Mouse (Mus musculus) embryonic facial prominence, embryonic 12.5 days (tissue): ENCODE measurements at regions not wholly inside any gene's neighbourhood (a gene's known extent, or its start where the extent isn't known, plus 50 kb on each side); places are given as distances from the start of the nearest gene placed in this dataset.

Source experiments
- ATAC-seq: fragments of 200-750 bp; cut with Nextera tagmentation; 2 replicates; pipeline ENCODE4 v1.8.0; 2017; ENCODE audit not compliant: insufficient number of reproducible peaks, insufficient read depth, low FRiP score, low TSS enrichment
- H3K27ac ChIP-seq: fragments of 300-500 bp; sonication (generic); 2 replicates; pipeline ENCODE4 v1.5.1; 2016; ENCODE audit warnings: mild to moderate bottlenecking
- H3K27me3 ChIP-seq: fragments of 300-500 bp; sonication (generic); 2 replicates; pipeline ENCODE4 v1.6.1; 2016; ENCODE audit warnings: mild to moderate bottlenecking, moderate library complexity
- H3K36me3 ChIP-seq: fragments of 300-500 bp; sonication (generic); 2 replicates; pipeline ENCODE4 v1.6.1; 2016; ENCODE audit warnings: mild to moderate bottlenecking
- H3K4me1 ChIP-seq: fragments of 300-500 bp; sonication (generic); 2 replicates; pipeline ENCODE4 v1.6.1; 2016
- H3K4me2 ChIP-seq: fragments of 300-500 bp; sonication (generic); replicated peaks from 2 replicates; pipeline ENCODE4 v1.6.1; 2016; ENCODE audit warnings: mild to moderate bottlenecking, moderate library complexity
- H3K4me3 ChIP-seq: fragments of 300-500 bp; sonication (generic); 2 replicates; pipeline ENCODE4 v1.5.1; 2016; ENCODE audit warnings: mild to moderate bottlenecking
- H3K9ac ChIP-seq: fragments of 300-500 bp; sonication (generic); 2 replicates; pipeline ENCODE4 v1.6.1; 2016; ENCODE audit warnings: mild to moderate bottlenecking, moderate library complexity
- H3K9me3 ChIP-seq: fragments of 300-500 bp; sonication (generic); 2 replicates; pipeline ENCODE4 v1.6.1; 2016; ENCODE audit warnings: mild to moderate bottlenecking, moderate library complexity
- WGBS: fragments of 180-500 bp; shearing (Covaris S2); methylation state at CpG from one replicate; pipeline ENCODE4 v1.1.7; 2016; 5-methylcytosine and 5-hydroxymethylcytosine counted together

DNA sequence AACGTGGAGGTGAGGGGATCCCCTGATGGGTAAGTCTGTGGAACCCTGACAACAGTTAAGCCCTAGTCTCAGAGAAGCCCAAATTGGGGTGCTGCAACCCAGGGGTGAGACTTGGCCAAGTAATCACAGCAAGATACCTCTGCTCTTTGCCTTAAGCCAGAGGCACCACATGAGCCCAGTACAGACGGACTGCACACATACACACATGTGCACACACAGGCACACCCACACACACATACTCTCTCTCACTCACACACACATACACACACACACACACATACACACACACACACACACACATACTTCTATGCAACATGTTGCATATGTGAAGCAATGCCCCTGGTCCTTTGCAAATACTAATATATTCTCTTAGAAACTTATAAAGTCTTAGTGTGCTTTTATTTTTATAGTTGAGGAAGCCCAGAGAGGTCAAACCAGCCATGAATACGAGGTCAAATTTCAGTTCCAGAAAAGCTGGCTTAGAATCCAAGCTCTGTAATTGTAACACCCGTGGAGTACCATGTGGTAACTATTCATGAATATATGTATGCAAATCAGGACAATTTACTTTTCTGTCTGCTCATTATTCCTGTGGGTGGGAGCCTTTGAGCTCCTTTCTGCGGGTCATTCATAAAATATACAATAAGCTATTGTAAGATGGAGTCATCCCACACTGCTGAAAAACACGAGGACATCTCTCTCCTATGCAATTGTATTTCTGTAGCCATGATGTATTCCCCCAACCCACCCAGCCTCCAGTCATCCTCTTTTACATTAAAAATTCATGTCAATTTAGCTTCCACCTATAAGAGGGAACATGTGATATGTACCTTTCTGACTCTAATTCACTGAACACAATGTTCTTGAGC, 189.2 kb upstream of the Ipo5 start:
- Histone ChIP-seq H3K4me2 (no peak overlapping the region), H3K4me1 (no peaks in the 10 kb centered on the region), H3K9me3 (no peaks in the 10 kb centered on the region), H3K36me3 (no peaks in the 10 kb centered on the region), H3K27me3 (no peaks in the 10 kb centered on the region), H3K9ac (no peak overlapping the region), H3K27ac (no peak overlapping the region), H3K4me3 (no peak overlapping the region)
- WGBS: 52% methylated on average over 6 of the region's 6 CpGs
- ATAC-seq: no peak

DNA sequence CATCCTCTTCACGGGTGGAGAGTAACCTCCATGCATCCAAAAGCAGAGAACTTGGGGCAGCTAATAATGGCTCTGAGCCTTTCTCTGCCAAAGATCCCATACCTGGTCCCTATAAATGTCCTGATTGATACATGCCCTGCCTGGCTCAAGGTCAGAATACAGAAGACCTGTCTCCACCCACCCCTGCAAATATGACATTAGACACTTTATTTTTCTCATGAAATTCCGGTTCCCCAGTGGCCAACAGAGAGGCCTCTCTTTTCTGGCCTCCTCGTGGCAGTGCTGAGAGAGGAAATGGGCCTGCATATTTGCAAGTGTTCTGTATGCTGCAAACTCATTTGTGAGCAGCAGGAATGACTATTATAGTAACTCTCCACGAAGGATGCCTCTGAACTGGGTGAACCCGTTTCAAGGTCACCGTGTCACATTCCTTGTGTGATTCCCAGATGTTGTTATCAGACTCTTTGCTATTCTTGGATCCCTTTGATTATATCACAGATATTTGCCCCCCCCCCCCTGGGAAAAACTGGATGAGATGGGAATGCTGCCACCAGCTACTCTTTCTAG, 188.4 kb upstream of the Ipo5 start:
- no peak for ATAC-seq
- WGBS: 52% methylated on average over 6 of the region's 6 CpGs
- no peaks in the 10 kb centered on the region for H3K4me1 ChIP-seq
- no peak overlapping the region for H3K9ac ChIP-seq
- H3K36me3 ChIP-seq: no peaks in the 10 kb centered on the region
- H3K27ac ChIP-seq: no peak overlapping the region
- H3K27me3 ChIP-seq: no peaks in the 10 kb centered on the region
- H3K9me3 ChIP-seq: no peaks in the 10 kb centered on the region
- no peak overlapping the region for H3K4me3 ChIP-seq
- H3K4me2 ChIP-seq: no peak overlapping the region

DNA sequence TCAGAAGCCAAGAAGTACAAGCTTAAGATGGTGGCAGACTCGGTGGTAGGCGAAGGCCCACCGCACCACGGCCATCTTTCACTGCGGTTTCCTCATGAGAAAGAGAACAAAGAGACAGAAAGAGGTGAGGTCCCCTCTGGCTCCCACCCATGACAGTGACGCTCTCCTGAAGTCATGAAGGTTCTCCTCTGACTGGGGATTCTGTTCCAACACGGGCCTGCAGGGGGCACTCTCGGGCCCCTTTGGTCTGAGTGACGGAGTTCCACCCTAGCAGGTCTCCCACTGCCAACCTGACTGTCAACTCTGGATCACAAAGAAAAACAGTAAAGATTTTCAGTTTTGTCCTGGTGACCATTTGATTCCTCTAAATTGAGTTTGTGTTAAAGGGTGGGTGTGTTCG, 182.9 kb upstream of the Ipo5 start:
- 87% methylated on average over 10 of the region's 10 CpGs for WGBS
- Histone ChIP-seq H3K4me1 (peaks cover 14% of the 10 kb centered on the region; the same call in 1 of the 2 replicates), H3K9me3 (no peaks in the 10 kb centered on the region), H3K9ac (no peak overlapping the region), H3K27ac (no peak overlapping the region), H3K36me3 (no peaks in the 10 kb centered on the region), H3K4me2 (no peak overlapping the region), H3K27me3 (no peaks in the 10 kb centered on the region), H3K4me3 (no peak overlapping the region)
- no peak for ATAC-seq

DNA sequence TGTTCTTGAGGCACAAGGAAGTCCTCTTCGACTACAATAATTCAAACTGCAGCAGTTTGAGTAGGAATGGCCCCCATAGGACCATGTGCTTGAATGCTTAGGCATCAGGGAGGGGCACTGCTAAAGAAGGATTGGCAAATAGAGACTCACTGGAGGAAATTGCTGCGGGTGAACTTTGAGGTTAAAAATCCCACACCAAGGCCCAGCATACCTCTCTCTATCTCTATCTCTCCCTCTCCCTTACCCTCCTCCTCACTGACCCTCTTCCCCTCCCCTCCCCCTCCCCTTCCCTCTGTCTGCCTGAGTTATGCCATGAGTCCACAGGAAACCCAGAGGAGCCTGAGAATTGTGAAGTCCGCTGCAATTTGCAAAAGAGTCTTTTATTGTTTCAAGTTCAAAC, 180.8 kb upstream of the Ipo5 start:
- no peak overlapping the region for H3K4me2 ChIP-seq
- H3K4me3 ChIP-seq: no peak overlapping the region
- no peaks in the 10 kb centered on the region for H3K27me3 ChIP-seq
- H3K27ac ChIP-seq: no peak overlapping the region
- WGBS: 48% methylated on average over 3 of the region's 3 CpGs
- H3K9ac ChIP-seq: no peak overlapping the region
- H3K9me3 ChIP-seq: no peaks in the 10 kb centered on the region
- no peaks in the 10 kb centered on the region for H3K36me3 ChIP-seq
- ATAC-seq: no peak; the same call in 1 of the 2 replicates
- peaks cover 14% of the 10 kb centered on the region; the same call in 1 of the 2 replicates for H3K4me1 ChIP-seq

DNA sequence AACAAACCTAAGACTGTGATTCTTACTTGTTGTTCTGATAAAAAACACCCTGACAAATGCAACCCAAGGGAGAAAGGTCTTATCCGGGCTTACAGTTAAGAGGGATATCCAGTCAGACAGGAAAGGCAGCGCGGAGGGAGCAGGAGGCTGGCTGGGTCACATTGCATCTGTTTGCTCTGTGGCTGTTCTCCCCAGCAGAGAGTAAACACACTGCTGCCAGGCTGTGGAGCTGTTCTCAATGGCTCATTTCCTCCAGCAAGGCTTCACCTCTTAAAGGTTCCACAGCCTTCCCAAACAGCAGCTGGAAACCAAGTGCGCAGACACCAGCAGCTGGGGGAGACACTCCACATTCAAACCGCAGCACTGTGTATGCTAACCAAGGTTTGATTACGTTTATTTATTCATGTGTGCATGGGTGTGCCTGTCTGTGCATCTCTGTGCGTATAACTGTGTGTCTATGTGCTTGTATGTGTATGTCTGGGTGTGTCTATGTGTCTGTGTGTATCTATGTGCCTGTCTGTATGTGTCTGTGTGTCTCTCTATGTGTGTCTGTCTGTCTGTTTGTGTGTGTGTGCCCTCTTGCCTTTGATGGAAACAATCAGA, 179.2 kb upstream of the Ipo5 start:
- no peak overlapping the region for H3K9ac ChIP-seq
- H3K36me3 ChIP-seq: no peaks in the 10 kb centered on the region
- no peak for ATAC-seq
- H3K4me3 ChIP-seq: no peak overlapping the region
- no peaks in the 10 kb centered on the region for H3K9me3 ChIP-seq
- H3K27ac ChIP-seq: no peak overlapping the region
- no peak overlapping the region for H3K4me2 ChIP-seq
- H3K27me3 ChIP-seq: no peaks in the 10 kb centered on the region
- 59% methylated on average over 7 of the region's 7 CpGs for WGBS
- H3K4me1 ChIP-seq: peaks cover 14% of the 10 kb centered on the region; the same call in 1 of the 2 replicates

DNA sequence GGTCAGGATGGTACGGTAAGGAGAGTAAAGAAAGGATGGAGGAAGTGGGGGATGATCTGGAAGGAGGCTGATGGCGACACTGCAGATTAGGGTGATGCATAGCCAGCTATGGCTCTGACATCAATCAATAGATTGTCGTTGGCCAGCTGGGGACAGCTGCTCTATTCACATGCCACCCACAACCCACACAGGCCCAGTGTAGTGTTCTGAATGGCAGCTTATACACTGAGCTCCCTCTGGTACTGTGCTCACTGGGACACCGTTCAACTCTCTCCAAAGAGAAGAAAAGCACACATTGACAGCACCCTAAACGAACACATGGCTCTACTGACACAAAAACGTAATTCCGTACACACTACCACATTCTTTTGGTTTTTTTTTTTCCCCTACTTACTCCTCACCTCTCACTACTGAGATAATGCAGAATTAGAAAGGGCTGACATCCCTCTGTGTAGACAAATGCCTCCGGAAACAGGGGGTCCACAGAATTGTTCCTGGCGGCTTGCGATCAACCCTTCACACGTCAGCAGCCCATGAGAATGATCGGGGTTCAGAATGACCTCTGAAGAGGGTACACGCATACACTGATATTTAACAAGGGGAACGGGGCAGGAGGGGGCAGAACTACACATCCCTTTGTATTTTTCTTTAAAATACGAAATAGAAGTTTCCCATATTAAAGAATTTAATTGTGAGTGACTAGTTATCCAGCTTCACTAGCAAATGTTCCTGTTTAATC, 178.5 kb upstream of the Ipo5 start:
- Histone ChIP-seq H3K36me3 (no peaks in the 10 kb centered on the region), H3K9ac (no peak overlapping the region), H3K27me3 (no peaks in the 10 kb centered on the region), H3K9me3 (no peaks in the 10 kb centered on the region), H3K4me2 (no peak overlapping the region), H3K27ac (no peak overlapping the region), H3K4me3 (no peak overlapping the region), H3K4me1 (peaks cover 14% of the 10 kb centered on the region; the same call in 1 of the 2 replicates)
- no peak for ATAC-seq
- 82% methylated on average over 15 of the region's 15 CpGs for WGBS

DNA sequence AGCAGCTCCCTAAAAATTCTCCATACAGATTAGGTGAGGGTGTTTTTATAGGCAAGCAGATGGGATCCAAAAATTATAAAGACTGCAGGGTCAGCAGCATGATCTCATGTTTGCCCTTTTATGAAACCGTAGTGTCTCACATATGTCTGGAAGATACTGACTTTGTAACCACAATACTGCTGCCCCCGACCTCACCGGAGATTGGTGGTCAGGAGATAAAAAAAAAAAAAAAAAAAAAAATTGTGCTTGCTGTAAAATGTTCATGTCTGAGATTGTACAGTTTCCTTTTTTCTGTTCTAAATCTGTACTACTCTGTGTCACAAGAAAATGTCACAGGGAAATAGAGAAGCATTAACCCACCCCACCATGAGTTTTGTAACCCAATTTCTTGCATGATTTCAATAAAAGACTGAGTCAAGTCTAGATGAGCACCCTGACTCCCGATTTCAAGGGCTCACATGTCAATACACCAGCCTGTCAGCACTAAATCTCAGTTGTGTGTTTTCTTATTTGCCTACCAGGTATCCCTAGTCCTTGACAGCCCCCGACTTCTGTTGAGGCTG, 169.5 kb upstream of the Ipo5 start:
- H3K27me3 ChIP-seq: no peaks in the 10 kb centered on the region
- no peaks in the 10 kb centered on the region for H3K36me3 ChIP-seq
- WGBS: 78% methylated on average over 5 of the region's 5 CpGs
- no peak overlapping the region for H3K4me2 ChIP-seq
- no peaks in the 10 kb centered on the region for H3K9me3 ChIP-seq
- ATAC-seq: no peak
- H3K4me3 ChIP-seq: no peak overlapping the region
- no peak overlapping the region for H3K9ac ChIP-seq
- no peaks in the 10 kb centered on the region for H3K4me1 ChIP-seq
- H3K27ac ChIP-seq: no peak overlapping the region

DNA sequence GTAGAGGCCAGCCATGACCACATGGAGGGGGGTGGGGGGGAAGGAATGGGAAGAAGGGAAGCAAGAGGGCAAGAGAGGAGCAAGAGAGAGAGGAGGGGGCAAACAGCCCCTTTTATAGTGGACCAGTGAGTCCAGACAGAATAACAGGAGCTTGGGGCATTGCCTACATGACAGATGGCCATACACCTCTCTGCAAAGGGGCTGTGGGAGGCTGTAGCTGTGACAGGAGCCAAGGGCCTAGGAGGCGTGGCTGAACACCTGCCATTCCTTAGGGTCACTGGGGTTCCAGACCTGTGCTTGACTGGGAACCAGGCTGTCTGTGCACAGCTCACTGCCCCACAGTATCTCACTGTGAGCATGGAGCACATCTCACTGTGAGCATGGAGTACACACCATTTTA, 157.0 kb upstream of the Ipo5 start:
- Histone ChIP-seq H3K36me3 (no peaks in the 10 kb centered on the region), H3K4me1 (0 out of 2 replicates have a peak, but pooled peaks cover 6% of the 10 kb centered on the region), H3K4me3 (no peak overlapping the region), H3K4me2 (no peak overlapping the region), H3K27me3 (no peaks in the 10 kb centered on the region), H3K27ac (no peak overlapping the region), H3K9me3 (no peaks in the 10 kb centered on the region), H3K9ac (no peak overlapping the region)
- WGBS: 81% methylated on average over 1 of the region's 1 CpGs
- ATAC-seq: no peak

DNA sequence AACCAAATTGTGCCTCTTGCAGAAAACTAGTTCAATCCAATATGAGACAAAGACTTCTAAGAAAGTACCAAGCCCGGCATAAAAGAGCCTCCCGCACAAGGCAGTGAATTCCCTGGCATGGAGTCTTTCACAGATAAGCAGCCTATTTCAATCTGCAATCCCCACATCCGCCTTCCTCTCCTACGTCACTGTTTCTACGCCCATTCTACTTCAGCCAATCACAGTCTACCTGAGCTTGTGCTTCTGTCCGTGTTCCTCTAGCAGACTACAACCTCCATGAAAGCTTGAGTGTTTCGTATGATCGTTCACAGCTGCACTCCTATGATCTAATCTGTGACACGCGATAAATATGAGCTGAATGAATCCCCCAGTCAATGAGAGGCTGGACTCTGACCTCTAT, 155.6 kb upstream of the Ipo5 start:
- ATAC-seq: no peak
- Histone ChIP-seq H3K4me2 (no peak overlapping the region), H3K9ac (no peak overlapping the region), H3K27me3 (no peaks in the 10 kb centered on the region), H3K9me3 (no peaks in the 10 kb centered on the region), H3K36me3 (no peaks in the 10 kb centered on the region), H3K4me1 (0 out of 2 replicates have a peak, but pooled peaks cover 6% of the 10 kb centered on the region), H3K27ac (no peak overlapping the region), H3K4me3 (no peak overlapping the region)
- 74% methylated on average over 10 of the region's 10 CpGs for WGBS

DNA sequence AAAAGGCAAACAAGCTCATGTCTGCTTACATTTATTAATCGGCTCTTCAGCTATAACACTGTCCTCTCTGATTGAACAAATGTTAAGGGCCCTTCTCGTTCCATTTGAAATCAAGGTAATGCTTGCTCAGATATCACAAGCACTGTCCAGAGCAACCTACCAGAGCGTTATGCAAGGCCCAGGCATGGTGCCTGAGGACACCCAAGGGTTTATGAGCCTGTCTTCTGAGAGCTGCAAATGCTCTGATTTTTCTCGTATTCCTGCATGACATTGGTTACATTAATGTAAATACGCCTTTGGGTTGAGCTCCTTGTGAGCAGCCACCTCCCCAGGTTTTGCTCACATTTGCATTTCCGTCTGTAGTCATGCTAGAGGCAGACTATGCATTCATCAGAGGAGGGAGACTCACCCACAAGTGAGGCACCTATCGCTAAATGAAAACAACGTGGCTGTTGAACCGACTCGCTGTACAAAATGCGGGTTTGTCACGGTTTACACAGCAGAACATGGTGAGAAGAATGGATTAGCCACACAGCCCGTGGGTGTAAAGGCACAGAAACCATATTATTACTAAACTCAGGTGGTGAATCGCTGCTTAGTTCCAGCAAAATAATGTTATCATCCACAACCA, 152.7 kb upstream of the Ipo5 start:
- Histone ChIP-seq H3K4me3 (no peak overlapping the region), H3K4me1 (0 out of 2 replicates have a peak, but pooled peaks cover 6% of the 10 kb centered on the region), H3K27me3 (no peaks in the 10 kb centered on the region), H3K36me3 (no peaks in the 10 kb centered on the region), H3K4me2 (no peak overlapping the region), H3K9me3 (no peaks in the 10 kb centered on the region), H3K27ac (no peak overlapping the region), H3K9ac (no peak overlapping the region)
- no peak for ATAC-seq
- 70% methylated on average over 14 of the region's 14 CpGs for WGBS

DNA sequence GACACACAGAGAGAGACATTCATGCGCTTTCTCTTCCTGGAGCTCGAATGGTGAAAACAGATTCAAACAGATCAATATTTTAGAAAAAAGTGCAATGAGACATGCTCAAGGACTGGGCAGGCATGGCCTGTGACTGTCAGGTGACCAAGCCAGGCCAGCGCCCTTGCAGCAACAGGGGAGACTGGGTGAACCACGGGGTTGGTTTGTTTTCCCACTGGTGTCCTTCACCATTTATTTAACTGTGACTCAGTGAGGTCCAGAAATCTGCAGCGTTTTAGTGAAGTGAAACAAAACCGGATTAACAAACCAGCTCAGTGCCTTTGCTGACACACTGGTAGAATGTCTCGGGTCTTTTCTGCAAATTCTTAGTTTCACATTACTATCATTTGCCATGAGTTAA, 148.9 kb upstream of the Ipo5 start:
- H3K36me3 ChIP-seq: no peaks in the 10 kb centered on the region
- WGBS: 66% methylated on average over 7 of the region's 7 CpGs

More for the DNA sequence above, 148.9 kb upstream of the Ipo5 start:
- Histone ChIP-seq H3K9me3 (no peaks in the 10 kb centered on the region), H3K4me2 (no peak overlapping the region), H3K4me1 (no peaks in the 10 kb centered on the region), H3K27ac (no peak overlapping the region), H3K27me3 (no peaks in the 10 kb centered on the region), H3K9ac (no peak overlapping the region), H3K4me3 (no peak overlapping the region)
- no peak for ATAC-seq
